Comparison of ENCODE assay signal across 12 mouse cellular contexts in genomic region chr9:29390796-29391517, GRCm38 (mm10).
DNase-seq lines count a peak whose midpoint lies in the region; ATAC-seq lines count a peak whose summit lies in the region.
"Had no signal": no experiment of that assay in that cellular context is flagged by ENCODE, and none has a peak within 500 bp of the region (broad histone marks: within the 10 kb centered on the region; RNA-seq: fewer than 3 reads in every experiment).

No protein-coding gene starts in this region.

- WGBS in heart, embryonic 11.5 days (ENCODE audit: insufficient replicate concordance) = 58% methylated on average over 11 of the region's 11 CpGs
- 68% methylated on average over 11 of the region's 11 CpGs for WGBS in midbrain, embryonic 16.5 days
- 80% methylated on average over 11 of the region's 11 CpGs for WGBS in midbrain, embryonic 13.5 days

- H3K27me3 ChIP-seq in heart, embryonic 11.5 days (ENCODE audit: control insufficient read depth, insufficient read depth, low read length) = no peaks in the 10 kb centered on the region
- no peaks in the 10 kb centered on the region for H3K27me3 ChIP-seq in midbrain, embryonic 16.5 days (ENCODE audit: control insufficient read depth, insufficient read depth, low read depth, low read length)
- H3K27me3 ChIP-seq in midbrain, embryonic 13.5 days = no peaks in the 10 kb centered on the region

- DNase-seq in heart, adult 8-10 months (ENCODE audit: low spot score) = no peak
- DNase-seq in cerebellum, postnatal 25 days = peak; percentile 84 to 89
- DNase-seq in layer of hippocampus, postnatal 36 days = peak; percentile 60 to 70
- no peak for DNase-seq in adrenal gland, adult 18-20 months (ENCODE audit: low spot score in 2 of 2)
- DNase-seq: gastrocnemius, postnatal 36 days; lung, postnatal 10 days; thymus, adult 18-20 months had no signal

- H3K36me3 ChIP-seq in heart, embryonic 11.5 days (ENCODE audit: control insufficient read depth, insufficient read depth, low read length) = no peaks in the 10 kb centered on the region
- no peaks in the 10 kb centered on the region for H3K36me3 ChIP-seq in midbrain, embryonic 16.5 days (ENCODE audit: control insufficient read depth, insufficient read depth, low read length)
- H3K36me3 ChIP-seq in midbrain, embryonic 13.5 days = no peaks in the 10 kb centered on the region
- H3K36me3 ChIP-seq: limb, embryonic 10.5 days had no signal

- no peak for ATAC-seq in heart, embryonic 11.5 days (replicated peaks; ENCODE audit: insufficient number of reproducible peaks, low FRiP score, low TSS enrichment)
- peak; percentile 75 for ATAC-seq in midbrain, embryonic 16.5 days
- ATAC-seq in midbrain, embryonic 13.5 days = no peak
- ATAC-seq in inflammation-experienced regulatory T-cells, adult 6 months = no peak

- no peak overlapping the region for H3K4me3 ChIP-seq in heart, embryonic 11.5 days (ENCODE audit: low read depth, low read length)
- no peak overlapping the region for H3K4me3 ChIP-seq in midbrain, embryonic 16.5 days (ENCODE audit: low read depth, low read length)
- H3K4me3 ChIP-seq in midbrain, embryonic 13.5 days (replicated peaks) = no peak overlapping the region
- H3K4me3 ChIP-seq: limb, embryonic 10.5 days had no signal

- 0 out of 2 replicates have a peak overlapping the region, but pooled peaks have one; percentile 24 for H3K27ac ChIP-seq in heart, embryonic 11.5 days (ENCODE audit: low read depth, low read length)
- H3K27ac ChIP-seq in midbrain, embryonic 16.5 days (ENCODE audit: low read length) = no peak overlapping the region
- no peak overlapping the region for H3K27ac ChIP-seq in midbrain, embryonic 13.5 days
- H3K27ac ChIP-seq: limb, embryonic 10.5 days had no signal

- H3K9me3 ChIP-seq in heart, embryonic 11.5 days (replicated peaks; ENCODE audit: control insufficient read depth, low read length) = no peaks in the 10 kb centered on the region
- H3K9me3 ChIP-seq in midbrain, embryonic 16.5 days (replicated peaks; ENCODE audit: control insufficient read depth, low read length, poor library complexity, severe bottlenecking) = no peaks in the 10 kb centered on the region
- H3K9me3 ChIP-seq in midbrain, embryonic 13.5 days = no peaks in the 10 kb centered on the region
- H3K9me3 ChIP-seq: limb, embryonic 10.5 days had no signal

- H3K9ac ChIP-seq in heart, embryonic 11.5 days (ENCODE audit: low read depth, low read length) = no peak overlapping the region
- H3K9ac ChIP-seq in midbrain, embryonic 16.5 days (ENCODE audit: low read depth, low read length) = no peak overlapping the region
- H3K9ac ChIP-seq in midbrain, embryonic 13.5 days (replicated peaks) = no peak overlapping the region

- peaks cover 27% of the 10 kb centered on the region for H3K4me1 ChIP-seq in heart, embryonic 11.5 days (ENCODE audit: control insufficient read depth, insufficient read depth, low read length)
- H3K4me1 ChIP-seq in midbrain, embryonic 16.5 days (ENCODE audit: control insufficient read depth, insufficient read depth, low read length) = peaks cover 6% of the 10 kb centered on the region; the same call in 1 of the 2 replicates
- H3K4me1 ChIP-seq in midbrain, embryonic 13.5 days (replicated peaks) = 0 out of 2 replicates have a peak, but pooled peaks cover 2% of the 10 kb centered on the region
- H3K4me1 ChIP-seq: limb, embryonic 10.5 days had no signal

- H3K4me2 ChIP-seq in heart, embryonic 11.5 days = no peak overlapping the region
- no peak overlapping the region for H3K4me2 ChIP-seq in midbrain, embryonic 16.5 days (ENCODE audit: low read length)
- H3K4me2 ChIP-seq in midbrain, embryonic 13.5 days (replicated peaks) = no peak overlapping the region

Comparison
In these comparisons a context has a peak if more than half of its experiments do, and no peak if none do; other contexts are left out.
1. DNase-seq: peak in cerebellum, postnatal 25 days (2 of 2) and layer of hippocampus, postnatal 36 days (2 of 2); none in heart, adult 8-10 months (single experiment) and adrenal gland, adult 18-20 months (0 of 2).